Mouse (Mus musculus): ENCODE data around the gene Zfp575. TPM values are rescaled to one million over a fixed set of nuclear protein-coding genes. Genes with fewer than 3 reads are reported as not detected.

The Zfp575 gene
- polyA plus RNA-seq, 1 experiment from 2014 or later: 2.9 TPM

DNA sequence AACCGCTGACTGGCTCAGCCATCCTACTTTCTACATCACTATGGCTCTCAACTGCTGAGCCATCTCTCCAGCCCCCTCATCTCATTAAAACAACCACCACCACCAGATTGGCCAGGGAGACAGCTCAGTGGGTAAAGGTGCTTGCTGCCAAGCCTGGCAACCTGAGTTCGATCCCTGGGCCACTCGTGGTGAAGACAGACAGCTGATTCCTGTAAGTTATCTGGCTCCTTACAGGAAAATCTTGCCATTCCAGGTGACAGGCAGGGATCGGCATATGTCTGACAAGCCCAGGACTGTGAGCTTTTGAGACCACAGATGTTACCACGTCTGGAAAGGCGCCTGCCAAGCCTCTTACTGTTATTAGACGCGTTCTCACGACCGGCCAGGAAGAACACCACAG lies 9.6 kb downstream of the Zfp575 start:
- 88% methylated on average over 10 of the region's 10 CpGs for WGBS

GRCm38 (mm10) chr7:24574224-24574796 lies 13.1 kb downstream of the Zfp575 start:
- peak; percentile 32; the same call in 1 of the 2 replicates for ATAC-seq (ENCODE audit: insufficient read depth)
- Histone ChIP-seq H3K27me3 (ENCODE audit: insufficient read depth, low read length) (no peaks in the 10 kb centered on the region), H3K4me3 (ENCODE audit: low read depth, low read length) (no peak overlapping the region), H3K9me3 (ENCODE audit: low read depth, low read length) (no peaks in the 10 kb centered on the region), H3K36me3 (ENCODE audit: insufficient read depth) (peaks cover 43% of the 10 kb centered on the region), H3K9ac (no peak overlapping the region), H3K4me1 (ENCODE audit: insufficient read depth) (no peaks in the 10 kb centered on the region), H3K4me2 (no peak overlapping the region), H3K27ac (ENCODE audit: low read depth) (no peak overlapping the region)
- no peak for TF ChIP-seq CTCF (IDR thresholded peaks at IDR 0.05; ENCODE audit: low read depth)
- no peak for DNase-seq
- WGBS: 52% methylated on average over 12 of the region's 12 CpGs

More for the DNA sequence above, 9.6 kb downstream of the Zfp575 start:
- Histone ChIP-seq H3K4me2 (no peak overlapping the region), H3K9me3 (ENCODE audit: low read depth, low read length) (no peaks in the 10 kb centered on the region), H3K36me3 (ENCODE audit: insufficient read depth) (peaks cover 10% of the 10 kb centered on the region), H3K27me3 (ENCODE audit: insufficient read depth, low read length) (no peaks in the 10 kb centered on the region), H3K27ac (ENCODE audit: low read depth) (no peak overlapping the region), H3K4me3 (ENCODE audit: low read depth, low read length) (no peak overlapping the region), H3K9ac (no peak overlapping the region), H3K4me1 (ENCODE audit: insufficient read depth) (no peaks in the 10 kb centered on the region)
- DNase-seq: no peak
- TF ChIP-seq CTCF (IDR thresholded peaks at IDR 0.05; ENCODE audit: low read depth): no peak
- no peak for ATAC-seq (ENCODE audit: insufficient read depth)

DNA sequence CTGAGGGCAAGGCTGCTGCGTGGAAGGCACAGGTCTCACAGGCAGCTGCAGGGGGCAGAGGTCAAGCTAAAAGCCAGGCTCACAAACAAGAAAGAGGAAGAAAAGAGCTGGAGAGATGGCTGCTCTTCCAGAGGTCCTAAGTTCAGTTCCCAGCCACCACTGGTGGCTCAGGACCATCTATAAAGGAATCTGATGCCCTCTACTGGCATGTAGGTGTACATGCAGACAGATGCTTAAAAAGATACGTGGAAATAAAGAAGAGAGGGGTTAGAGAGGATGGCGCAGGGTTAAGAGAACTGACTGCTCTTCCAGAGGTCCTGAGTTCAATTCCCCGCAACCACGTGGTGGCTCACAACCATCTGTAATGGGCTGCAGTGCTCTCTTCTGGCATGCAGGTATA lies 15.0 kb downstream of the Zfp575 start:
- H3K27me3 ChIP-seq (ENCODE audit: insufficient read depth, low read length): no peaks in the 10 kb centered on the region
- TF ChIP-seq CTCF (IDR thresholded peaks at IDR 0.05; ENCODE audit: low read depth): peak; percentile 52
- no peak overlapping the region for H3K4me3 ChIP-seq (ENCODE audit: low read depth, low read length)
- H3K36me3 ChIP-seq (ENCODE audit: insufficient read depth): peaks cover 61% of the 10 kb centered on the region
- no peaks in the 10 kb centered on the region for H3K9me3 ChIP-seq (ENCODE audit: low read depth, low read length)
- DNase-seq: peak; percentile 46
- no peak for ATAC-seq (ENCODE audit: insufficient read depth)
- no peak overlapping the region for H3K27ac ChIP-seq (ENCODE audit: low read depth)
- H3K9ac ChIP-seq: no peak overlapping the region
- H3K4me1 ChIP-seq (ENCODE audit: insufficient read depth): no peaks in the 10 kb centered on the region
- H3K4me2 ChIP-seq: no peak overlapping the region
- WGBS: 53% methylated on average over 5 of the region's 5 CpGs

DNA sequence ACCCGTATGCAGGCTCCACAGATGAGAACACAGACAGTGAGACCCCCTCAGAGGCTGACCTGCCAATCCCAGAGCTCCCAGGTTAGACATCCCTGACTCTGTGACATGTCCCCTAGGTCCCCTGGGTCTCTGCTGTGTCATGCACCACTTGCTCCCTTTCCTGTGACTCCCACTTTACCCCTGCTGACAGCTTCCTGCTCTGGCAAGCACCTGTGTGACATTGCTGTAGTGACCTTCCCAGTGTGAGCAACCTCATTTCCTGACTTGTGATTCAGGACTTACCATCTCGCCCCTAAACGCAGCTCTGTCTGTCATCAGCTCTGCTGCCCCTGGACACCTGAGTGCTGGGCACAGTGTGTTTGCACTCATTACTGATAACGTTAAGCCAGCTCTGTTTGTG lies 16.4 kb downstream of the Zfp575 start:
- no peaks in the 10 kb centered on the region for H3K4me1 ChIP-seq (ENCODE audit: insufficient read depth)
- H3K27ac ChIP-seq (ENCODE audit: low read depth): no peak overlapping the region
- no peak for TF ChIP-seq CTCF (IDR thresholded peaks at IDR 0.05; ENCODE audit: low read depth)
- WGBS: 67% methylated on average over 4 of the region's 4 CpGs
- no peaks in the 10 kb centered on the region for H3K9me3 ChIP-seq (ENCODE audit: low read depth, low read length)
- no peak overlapping the region for H3K4me2 ChIP-seq
- ATAC-seq (ENCODE audit: insufficient read depth) (no peak), DNase-seq (no peak)
- H3K27me3 ChIP-seq (ENCODE audit: insufficient read depth, low read length): no peaks in the 10 kb centered on the region
- H3K36me3 ChIP-seq (ENCODE audit: insufficient read depth): peaks cover 75% of the 10 kb centered on the region
- H3K4me3 ChIP-seq (ENCODE audit: low read depth, low read length): no peak overlapping the region
- no peak overlapping the region for H3K9ac ChIP-seq

DNA sequence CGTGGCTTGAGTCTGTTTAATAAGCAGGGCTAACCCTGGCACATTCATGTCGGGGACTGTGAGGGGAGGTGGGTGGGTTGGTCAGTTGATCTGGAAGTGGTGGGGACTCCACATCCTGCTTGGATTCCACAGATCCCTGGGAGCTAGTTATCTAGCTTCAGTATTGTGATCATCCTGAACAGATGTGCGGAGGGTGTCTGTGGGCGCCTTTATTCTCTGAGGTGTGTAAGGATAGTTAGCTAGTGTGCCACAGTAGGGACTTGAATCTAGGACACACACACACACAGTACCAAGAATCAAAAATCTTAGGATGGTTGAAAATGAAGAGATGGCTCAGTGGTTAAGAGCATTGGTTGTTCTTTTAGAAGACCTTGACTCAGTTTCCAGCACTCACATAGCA lies 18.9 kb downstream of the Zfp575 start:
- 86% methylated on average over 4 of the region's 4 CpGs for WGBS
- Histone ChIP-seq H3K9ac (no peak overlapping the region), H3K4me2 (no peak overlapping the region), H3K9me3 (ENCODE audit: low read depth, low read length) (no peaks in the 10 kb centered on the region), H3K27me3 (ENCODE audit: insufficient read depth, low read length) (no peaks in the 10 kb centered on the region), H3K36me3 (ENCODE audit: insufficient read depth) (peaks cover 93% of the 10 kb centered on the region), H3K4me1 (ENCODE audit: insufficient read depth) (no peaks in the 10 kb centered on the region), H3K4me3 (ENCODE audit: low read depth, low read length) (no peak overlapping the region), H3K27ac (ENCODE audit: low read depth) (no peak overlapping the region)
- TF ChIP-seq CTCF (IDR thresholded peaks at IDR 0.05; ENCODE audit: low read depth): no peak
- ATAC-seq (ENCODE audit: insufficient read depth) (no peak), DNase-seq (no peak)

DNA sequence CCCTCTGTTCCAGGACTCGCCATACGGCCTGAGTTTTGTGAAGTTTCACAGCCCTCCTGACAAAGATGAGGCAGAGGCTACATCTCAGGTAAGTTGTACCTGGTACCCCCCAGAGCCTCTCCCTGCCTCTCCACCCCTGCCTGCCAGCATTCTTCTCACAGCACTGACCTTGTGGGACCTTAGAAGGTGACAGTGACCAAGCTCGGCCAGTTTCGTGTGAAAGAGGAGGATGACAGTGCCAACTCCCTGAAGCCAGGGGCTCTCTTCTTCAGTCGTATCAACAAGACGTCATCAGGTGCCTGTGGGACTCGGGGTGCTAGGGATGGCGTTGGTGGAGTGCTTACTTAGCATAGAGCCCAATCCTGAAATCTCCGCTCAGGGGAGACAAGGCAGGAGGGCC lies 21.2 kb downstream of the Zfp575 start:
- Histone ChIP-seq H3K9ac (no peak overlapping the region), H3K9me3 (ENCODE audit: low read depth, low read length) (no peaks in the 10 kb centered on the region), H3K4me2 (no peak overlapping the region), H3K36me3 (ENCODE audit: insufficient read depth) (peaks cover 91% of the 10 kb centered on the region), H3K4me3 (ENCODE audit: low read depth, low read length) (no peak overlapping the region), H3K4me1 (ENCODE audit: insufficient read depth) (no peaks in the 10 kb centered on the region), H3K27me3 (ENCODE audit: insufficient read depth, low read length) (no peaks in the 10 kb centered on the region), H3K27ac (ENCODE audit: low read depth) (no peak overlapping the region)
- WGBS: 92% methylated on average over 9 of the region's 9 CpGs
- TF ChIP-seq CTCF (IDR thresholded peaks at IDR 0.05; ENCODE audit: low read depth): no peak
- DNase-seq (no peak), ATAC-seq (ENCODE audit: insufficient read depth) (no peak)

- Histone ChIP-seq H3K4me3 (ENCODE audit: low read depth, low read length) (no peak overlapping the region), H3K36me3 (ENCODE audit: insufficient read depth) (peaks cover 87% of the 10 kb centered on the region), H3K9ac (no peak overlapping the region), H3K9me3 (ENCODE audit: low read depth, low read length) (no peaks in the 10 kb centered on the region), H3K27me3 (ENCODE audit: insufficient read depth, low read length) (no peaks in the 10 kb centered on the region), H3K4me1 (ENCODE audit: insufficient read depth) (no peaks in the 10 kb centered on the region), H3K4me2 (no peak overlapping the region), H3K27ac (ENCODE audit: low read depth) (no peak overlapping the region)
- no peak for ATAC-seq (ENCODE audit: insufficient read depth)
- no peak for DNase-seq
- 92% methylated on average over 11 of the region's 11 CpGs for WGBS
- no peak for TF ChIP-seq CTCF (IDR thresholded peaks at IDR 0.05; ENCODE audit: low read depth)
Measured at GRCm38 (mm10) chr7:24565627-24566026, 21.8 kb downstream of the Zfp575 start.

Data from lung, embryonic 14.5 days (tissue).